Comparison of ENCODE assay signal across 8 mouse cellular contexts in the genomic region with DNA sequence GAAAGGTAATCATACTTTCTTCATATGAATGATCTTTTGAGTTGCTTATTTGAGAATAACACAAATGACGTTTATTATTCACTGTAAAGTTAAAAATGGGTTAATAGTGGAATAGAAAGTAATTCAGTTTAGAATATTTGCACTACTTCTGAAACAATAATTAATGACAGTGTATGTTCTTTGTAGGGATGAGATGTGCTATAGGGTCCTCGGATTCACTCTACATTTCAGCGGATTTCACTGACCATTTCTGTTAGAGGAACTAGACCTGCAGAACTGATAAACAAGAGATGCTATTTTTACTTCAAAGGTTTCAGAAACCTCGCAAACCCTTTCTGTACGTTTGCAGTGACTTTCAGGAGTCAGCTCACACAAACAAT. TPM values are rescaled to one million over a fixed set of nuclear protein-coding genes. Genes with fewer than 3 reads are reported as not detected.
DNase-seq lines count a peak whose midpoint lies in the region; ATAC-seq lines count a peak whose summit lies in the region.

No protein-coding gene starts in this region.

- no peak for DNase-seq in heart, postnatal 10 days
- DNase-seq in midbrain, embryonic 10.5 days (ENCODE audit: low spot score) = no peak
- DNase-seq in cerebellum, adult 9-11 months = no peak
- no peak for DNase-seq in gastrocnemius, postnatal 14 days
- no peak for DNase-seq in layer of hippocampus, postnatal 25 days (ENCODE audit: extremely low spot score in 1 of 2, low spot score in 1 of 2)

- peak overlapping the region; percentile 79 for H3K4me3 ChIP-seq in heart, embryonic 16.5 days (ENCODE audit: low read length)
- H3K4me3 ChIP-seq in brown adipose tissue, adult 24 weeks (ENCODE audit: insufficient read depth, low read depth, low read length) = peak overlapping the region; percentile 99
- peak overlapping the region; percentile 59; the same call in 1 of the 2 replicates for H3K4me3 ChIP-seq in hindbrain, embryonic 12.5 days
- H3K4me3 ChIP-seq in midbrain, embryonic 10.5 days = peak overlapping the region; percentile 66

- peaks cover 18% of the 10 kb centered on the region for H3K4me1 ChIP-seq in heart, embryonic 16.5 days (ENCODE audit: control insufficient read depth, insufficient read depth, low read length)
- H3K4me1 ChIP-seq in brown adipose tissue, adult 24 weeks (ENCODE audit: control insufficient read depth, insufficient read depth, insufficient read length, low read length) = no peaks in the 10 kb centered on the region
- peaks cover 18% of the 10 kb centered on the region for H3K4me1 ChIP-seq in hindbrain, embryonic 12.5 days
- peaks cover 43% of the 10 kb centered on the region for H3K4me1 ChIP-seq in midbrain, embryonic 10.5 days

- H3K27ac ChIP-seq in heart, embryonic 16.5 days (ENCODE audit: low read length) = no peak overlapping the region
- H3K27ac ChIP-seq in brown adipose tissue, adult 24 weeks (replicated peaks; ENCODE audit: low read depth, low read length) = no peak overlapping the region
- no peak overlapping the region for H3K27ac ChIP-seq in hindbrain, embryonic 12.5 days
- H3K27ac ChIP-seq in midbrain, embryonic 10.5 days (replicated peaks) = no peak overlapping the region

- no peak overlapping the region for H3K9ac ChIP-seq in heart, embryonic 16.5 days (ENCODE audit: low read length)
- H3K9ac ChIP-seq in hindbrain, embryonic 12.5 days = no peak overlapping the region

- H3K9me3 ChIP-seq in heart, embryonic 16.5 days (replicated peaks; ENCODE audit: control insufficient read depth, low read length) = peaks cover 4% of the 10 kb centered on the region; the same call in 1 of the 2 replicates
- H3K9me3 ChIP-seq in hindbrain, embryonic 12.5 days (replicated peaks) = no peaks in the 10 kb centered on the region
- H3K9me3 ChIP-seq in midbrain, embryonic 10.5 days (replicated peaks) = no peaks in the 10 kb centered on the region

- under 1% methylated on average over 5 of the region's 5 CpGs for WGBS in heart, embryonic 16.5 days
- 2% methylated on average over 5 of the region's 5 CpGs for WGBS in hindbrain, embryonic 12.5 days
- WGBS in midbrain, embryonic 10.5 days = under 1% methylated on average over 5 of the region's 5 CpGs

- ATAC-seq in heart, embryonic 16.5 days (replicated peaks; ENCODE audit: extremely low read depth, insufficient read depth, low FRiP score) = no peak
- ATAC-seq in hindbrain, embryonic 12.5 days (ENCODE audit: low FRiP score) = no peak

- peaks cover 48% of the 10 kb centered on the region for H3K27me3 ChIP-seq in heart, embryonic 16.5 days (ENCODE audit: control insufficient read depth, insufficient read depth, low read length)
- H3K27me3 ChIP-seq in hindbrain, embryonic 12.5 days = peaks cover 60% of the 10 kb centered on the region
- H3K27me3 ChIP-seq in midbrain, embryonic 10.5 days (ENCODE audit: low read depth, poor library complexity, severe bottlenecking) = peaks cover 95% of the 10 kb centered on the region

- H3K4me2 ChIP-seq in heart, embryonic 16.5 days (ENCODE audit: low read depth, low read length) = peak overlapping the region; percentile 97
- peak overlapping the region; percentile 95 for H3K4me2 ChIP-seq in hindbrain, embryonic 12.5 days (replicated peaks)

- no peaks in the 10 kb centered on the region for H3K36me3 ChIP-seq in heart, embryonic 16.5 days (ENCODE audit: control insufficient read depth, insufficient read depth)
- H3K36me3 ChIP-seq in hindbrain, embryonic 12.5 days = no peaks in the 10 kb centered on the region
- no peaks in the 10 kb centered on the region for H3K36me3 ChIP-seq in midbrain, embryonic 10.5 days

- intact Hi-C loops in heart, postnatal 10 days (cut with DNase I) = loop anchor here (2.0 to 5.0 kb wide), 4 partner anchors 15 to 666 kb away; partner anchors contain the start of gene Dnajc1
- intact Hi-C loops in gastrocnemius, postnatal 14 days (cut with DNase I; ENCODE audit: low total_unique reads) = no loop called here

RNA-seq across cellular contexts. Expression of gene Spag6, which starts 0.4 kb away (rescaled TPM):
- polyA plus RNA-seq in heart, embryonic 16.5 days (2015; fragmentation: Nextera tagmentation; extraction: Ambion mirVana) = 0.26 TPM in 1 of 2 replicates, not detected in the other
- total RNA-seq in heart, postnatal 10 days (2021) = under 1 TPM in 1 of 2 experiments, not detected in 1; 0.24 TPM
- polyA plus RNA-seq in brown adipose tissue, adult 24 weeks (2012; ENCODE audit: insufficient read depth, insufficient read length, missing spikeins) = not detected in 2 replicates
- 0.22 and 0.35 TPM in 2 replicates for polyA plus RNA-seq in hindbrain, embryonic 12.5 days (2016; fragmentation: Nextera tagmentation; extraction: Ambion mirVana)
- 0.10 and 0.51 TPM in 2 replicates for polyA plus RNA-seq in midbrain, embryonic 10.5 days (2016; fragmentation: Nextera tagmentation; extraction: Ambion mirVana)
- total RNA-seq in gastrocnemius, postnatal 14 days (2021) = under 1 TPM in 1 of 2 experiments, not detected in 1; 0.62 TPM
- 1 to 10 TPM; 3.8 to 5.5 TPM for total RNA-seq in layer of hippocampus, postnatal 25 days (2021)

RNA-seq across cellular contexts. Expression of gene Bmi1, which starts 16.7 kb away (rescaled TPM):
- 13.8 and 15.8 TPM in 2 replicates for polyA plus RNA-seq in heart, embryonic 16.5 days (2015; fragmentation: Nextera tagmentation; extraction: Ambion mirVana)
- total RNA-seq in heart, postnatal 10 days (2021) = 10 to 100 TPM; 66.4 to 70.2 TPM
- 26.7 and 42.4 TPM in 2 replicates for polyA plus RNA-seq in brown adipose tissue, adult 24 weeks (2012; ENCODE audit: insufficient read depth, insufficient read length, missing spikeins)
- 42.4 and 46.8 TPM in 2 replicates for polyA plus RNA-seq in hindbrain, embryonic 12.5 days (2016; fragmentation: Nextera tagmentation; extraction: Ambion mirVana)
- 25.5 and 26.6 TPM in 2 replicates for polyA plus RNA-seq in midbrain, embryonic 10.5 days (2016; fragmentation: Nextera tagmentation; extraction: Ambion mirVana)
- 10 to 100 TPM; 25.9 to 28.9 TPM for total RNA-seq in gastrocnemius, postnatal 14 days (2021)
- total RNA-seq in layer of hippocampus, postnatal 25 days (2021) = 10 to 100 TPM; 51.7 to 53.7 TPM

RNA-seq across cellular contexts. Expression of gene Commd3, which starts 21.3 kb away (rescaled TPM):
- 194 and 201 TPM in 2 replicates for polyA plus RNA-seq in heart, embryonic 16.5 days (2015; fragmentation: Nextera tagmentation; extraction: Ambion mirVana)
- 100 to 1,000 TPM; 128 to 137 TPM for total RNA-seq in heart, postnatal 10 days (2021)
- 194 and 268 TPM in 2 replicates for polyA plus RNA-seq in brown adipose tissue, adult 24 weeks (2012; ENCODE audit: insufficient read depth, insufficient read length, missing spikeins)
- polyA plus RNA-seq in hindbrain, embryonic 12.5 days (2016; fragmentation: Nextera tagmentation; extraction: Ambion mirVana) = 174 and 180 TPM in 2 replicates
- polyA plus RNA-seq in midbrain, embryonic 10.5 days (2016; fragmentation: Nextera tagmentation; extraction: Ambion mirVana) = 82.0 and 101 TPM in 2 replicates
- total RNA-seq in gastrocnemius, postnatal 14 days (2021) = 100 to 1,000 TPM in 1 of 2 experiments, 10 to 100 TPM in 1; 96.1 to 104 TPM
- total RNA-seq in layer of hippocampus, postnatal 25 days (2021) = 100 to 1,000 TPM; 104 to 110 TPM
